In the genomic region with DNA sequence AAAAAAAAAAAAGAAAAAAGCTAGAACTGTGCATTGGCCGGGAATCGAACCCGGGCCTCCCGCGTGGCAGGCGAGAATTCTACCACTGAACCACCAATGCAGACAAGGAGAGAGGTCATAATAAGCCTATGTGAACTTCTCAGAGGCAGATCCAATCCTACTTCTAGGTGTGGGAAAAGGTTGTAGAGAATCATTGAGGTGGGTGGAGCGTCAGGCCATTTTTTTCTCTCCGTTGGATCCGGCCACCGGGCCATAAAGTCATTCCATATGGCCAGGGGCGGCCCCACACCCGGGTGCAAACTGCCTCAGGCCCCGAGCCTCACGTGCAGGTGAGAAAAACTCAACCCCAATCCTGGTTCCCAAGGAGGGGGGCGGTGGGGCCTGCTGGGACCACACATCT, we compare ENCODE assay signal across 8 mouse cellular contexts. TPM values are rescaled to one million over a fixed set of nuclear protein-coding genes. Genes with fewer than 3 reads are reported as not detected.
A peak's percentile ranks its signal among the peaks of the same experiment; 100 is the strongest.
DNase-seq lines count a peak whose midpoint lies in the region; ATAC-seq lines count a peak whose summit lies in the region.

No protein-coding gene starts in this region.

- ATAC-seq in embryonic facial prominence, embryonic 12.5 days (ENCODE audit: insufficient number of reproducible peaks, insufficient read depth, low FRiP score, low TSS enrichment), result no peak
- no peak; the same call in 1 of the 2 replicates for ATAC-seq in heart, embryonic 11.5 days (replicated peaks; ENCODE audit: insufficient number of reproducible peaks, low FRiP score, low TSS enrichment)
- ATAC-seq in kidney, embryonic 15.5 days (replicated peaks; ENCODE audit: low FRiP score), result no peak
- peak; percentile 21; the same call in 1 of the 2 replicates for ATAC-seq in liver, embryonic 12.5 days
- no peak for ATAC-seq in stomach, embryonic 14.5 days (ENCODE audit: insufficient number of reproducible peaks, insufficient read depth, low FRiP score, low read depth)

- H3K27ac ChIP-seq in embryonic facial prominence, embryonic 12.5 days, result no peak overlapping the region
- H3K27ac ChIP-seq in heart, embryonic 11.5 days (ENCODE audit: low read depth, low read length), result no peak overlapping the region
- H3K27ac ChIP-seq in kidney, embryonic 15.5 days, result no peak overlapping the region
- no peak overlapping the region for H3K27ac ChIP-seq in liver, embryonic 12.5 days
- H3K27ac ChIP-seq in stomach, embryonic 14.5 days (ENCODE audit: low read length), result no peak overlapping the region; the same call in 1 of the 2 replicates

- peak overlapping the region; percentile 88 for H3K4me2 ChIP-seq in embryonic facial prominence, embryonic 12.5 days (replicated peaks)
- peak overlapping the region; percentile 94 for H3K4me2 ChIP-seq in heart, embryonic 11.5 days
- peak overlapping the region; percentile 94 for H3K4me2 ChIP-seq in kidney, embryonic 15.5 days
- peak overlapping the region; percentile 99 for H3K4me2 ChIP-seq in liver, embryonic 12.5 days
- H3K4me2 ChIP-seq in stomach, embryonic 14.5 days (replicated peaks; ENCODE audit: low read depth, low read length), result peak overlapping the region; percentile 94

- no peaks in the 10 kb centered on the region for H3K9me3 ChIP-seq in embryonic facial prominence, embryonic 12.5 days
- no peaks in the 10 kb centered on the region for H3K9me3 ChIP-seq in heart, embryonic 11.5 days (replicated peaks; ENCODE audit: control insufficient read depth, low read length)
- H3K9me3 ChIP-seq in kidney, embryonic 15.5 days (replicated peaks), result no peaks in the 10 kb centered on the region
- no peaks in the 10 kb centered on the region for H3K9me3 ChIP-seq in liver, embryonic 12.5 days (replicated peaks)
- H3K9me3 ChIP-seq in stomach, embryonic 14.5 days (ENCODE audit: control insufficient read depth, low read depth, low read length), result no peaks in the 10 kb centered on the region

- 1% methylated on average over 15 of the region's 15 CpGs for WGBS in embryonic facial prominence, embryonic 12.5 days
- WGBS in heart, embryonic 11.5 days (ENCODE audit: insufficient replicate concordance), result under 1% methylated on average over 15 of the region's 15 CpGs
- under 1% methylated on average over 15 of the region's 15 CpGs for WGBS in kidney, embryonic 15.5 days
- WGBS in liver, embryonic 12.5 days (ENCODE audit: insufficient replicate concordance), result under 1% methylated on average over 15 of the region's 15 CpGs
- 1% methylated on average over 15 of the region's 15 CpGs for WGBS in stomach, embryonic 14.5 days

- peak overlapping the region; percentile 77 for H3K4me3 ChIP-seq in embryonic facial prominence, embryonic 12.5 days
- peak overlapping the region; percentile 78 for H3K4me3 ChIP-seq in heart, embryonic 11.5 days (ENCODE audit: low read depth, low read length)
- peak overlapping the region; percentile 83 for H3K4me3 ChIP-seq in kidney, embryonic 15.5 days (replicated peaks)
- peak overlapping the region; percentile 75 for H3K4me3 ChIP-seq in liver, embryonic 12.5 days
- H3K4me3 ChIP-seq in stomach, embryonic 14.5 days (ENCODE audit: low read depth, low read length), result peak overlapping the region; percentile 71

- H3K9ac ChIP-seq in embryonic facial prominence, embryonic 12.5 days, result no peak overlapping the region
- H3K9ac ChIP-seq in heart, embryonic 11.5 days (ENCODE audit: low read depth, low read length), result no peak overlapping the region
- H3K9ac ChIP-seq in kidney, embryonic 15.5 days, result peak overlapping the region; percentile 76; the same call in 1 of the 2 replicates
- H3K9ac ChIP-seq in liver, embryonic 12.5 days, result peak overlapping the region; percentile 67; the same call in 1 of the 2 replicates
- H3K9ac ChIP-seq in stomach, embryonic 14.5 days (replicated peaks; ENCODE audit: low read depth, low read length), result no peak overlapping the region

- H3K27me3 ChIP-seq in embryonic facial prominence, embryonic 12.5 days, result peaks cover 9% of the 10 kb centered on the region
- H3K27me3 ChIP-seq in heart, embryonic 11.5 days (ENCODE audit: control insufficient read depth, insufficient read depth, low read length), result no peaks in the 10 kb centered on the region
- H3K27me3 ChIP-seq in kidney, embryonic 15.5 days, result peaks cover 17% of the 10 kb centered on the region
- H3K27me3 ChIP-seq in liver, embryonic 12.5 days (replicated peaks), result peaks cover 50% of the 10 kb centered on the region
- no peaks in the 10 kb centered on the region for H3K27me3 ChIP-seq in stomach, embryonic 14.5 days (ENCODE audit: control insufficient read depth, insufficient read depth, low read length)

- peaks cover 26% of the 10 kb centered on the region for H3K4me1 ChIP-seq in embryonic facial prominence, embryonic 12.5 days
- H3K4me1 ChIP-seq in heart, embryonic 11.5 days (ENCODE audit: control insufficient read depth, insufficient read depth, low read length), result peaks cover 21% of the 10 kb centered on the region
- peaks cover 50% of the 10 kb centered on the region for H3K4me1 ChIP-seq in kidney, embryonic 15.5 days
- H3K4me1 ChIP-seq in liver, embryonic 12.5 days, result peaks cover 59% of the 10 kb centered on the region
- H3K4me1 ChIP-seq in stomach, embryonic 14.5 days (ENCODE audit: control insufficient read depth, insufficient read depth, low read length), result peaks cover 17% of the 10 kb centered on the region

- DNase-seq in urinary bladder, adult 18-20 months (ENCODE audit: low spot score in 2 of 2), result peak; percentile 83 to 92
- DNase-seq in urinary bladder, postnatal 10 days (ENCODE audit: low spot score), result no peak
- peak; percentile 92 for DNase-seq in naive thymus-derived CD4-positive, alpha-beta T cell, adult 2 months (ENCODE audit: low read depth)

- no peaks in the 10 kb centered on the region for H3K36me3 ChIP-seq in embryonic facial prominence, embryonic 12.5 days
- no peaks in the 10 kb centered on the region for H3K36me3 ChIP-seq in heart, embryonic 11.5 days (ENCODE audit: control insufficient read depth, insufficient read depth, low read length)
- no peaks in the 10 kb centered on the region for H3K36me3 ChIP-seq in kidney, embryonic 15.5 days
- H3K36me3 ChIP-seq in liver, embryonic 12.5 days, result no peaks in the 10 kb centered on the region
- H3K36me3 ChIP-seq in stomach, embryonic 14.5 days (ENCODE audit: control insufficient read depth, insufficient read depth, low read length), result no peaks in the 10 kb centered on the region

RNA-seq across cellular contexts. Expression of gene Hes7, which starts 1.4 kb away (rescaled TPM):
- 0.65 and 0.73 TPM in 2 replicates for polyA plus RNA-seq in embryonic facial prominence, embryonic 12.5 days (2016; fragmentation: Nextera tagmentation; extraction: Ambion mirVana)
- 0.35 and 0.64 TPM in 2 replicates for polyA plus RNA-seq in heart, embryonic 11.5 days (2014; fragmentation: Nextera tagmentation; extraction: Ambion mirVana)
- polyA plus RNA-seq in kidney, embryonic 15.5 days (2015; fragmentation: Nextera tagmentation; extraction: Ambion mirVana), result 0.42 and 0.46 TPM in 2 replicates
- polyA plus RNA-seq in liver, embryonic 12.5 days (2016; fragmentation: Nextera tagmentation; extraction: Ambion mirVana), result 0.44 and 0.46 TPM in 2 replicates
- polyA plus RNA-seq in stomach, embryonic 14.5 days (2014; fragmentation: Nextera tagmentation; extraction: Ambion mirVana), result 0.39 and 0.54 TPM in 2 replicates

RNA-seq across cellular contexts. Expression of gene 9130213A22Rik, which starts 3.6 kb away (rescaled TPM):
- 0.14 and 0.40 TPM in 2 replicates for polyA plus RNA-seq in embryonic facial prominence, embryonic 12.5 days (2016; fragmentation: Nextera tagmentation; extraction: Ambion mirVana)
- polyA plus RNA-seq in heart, embryonic 11.5 days (2014; fragmentation: Nextera tagmentation; extraction: Ambion mirVana), result 0.32 and 0.49 TPM in 2 replicates
- polyA plus RNA-seq in kidney, embryonic 15.5 days (2015; fragmentation: Nextera tagmentation; extraction: Ambion mirVana), result 0.27 and 0.51 TPM in 2 replicates
- 0.14 TPM in 1 of 2 replicates, not detected in the other for polyA plus RNA-seq in liver, embryonic 12.5 days (2016; fragmentation: Nextera tagmentation; extraction: Ambion mirVana)
- 0.29 and 0.36 TPM in 2 replicates for polyA plus RNA-seq in stomach, embryonic 14.5 days (2014; fragmentation: Nextera tagmentation; extraction: Ambion mirVana)

RNA-seq across cellular contexts. Expression of gene Aloxe3, which starts 6.9 kb away (rescaled TPM):
- 0.47 and 0.89 TPM in 2 replicates for polyA plus RNA-seq in embryonic facial prominence, embryonic 12.5 days (2016; fragmentation: Nextera tagmentation; extraction: Ambion mirVana)
- polyA plus RNA-seq in heart, embryonic 11.5 days (2014; fragmentation: Nextera tagmentation; extraction: Ambion mirVana), result 0.37 and 0.39 TPM in 2 replicates
- polyA plus RNA-seq in kidney, embryonic 15.5 days (2015; fragmentation: Nextera tagmentation; extraction: Ambion mirVana), result 0.60 and 1.3 TPM in 2 replicates
- not detected in 2 replicates for polyA plus RNA-seq in liver, embryonic 12.5 days (2016; fragmentation: Nextera tagmentation; extraction: Ambion mirVana)
- polyA plus RNA-seq in stomach, embryonic 14.5 days (2014; fragmentation: Nextera tagmentation; extraction: Ambion mirVana), result 0.29 and 0.49 TPM in 2 replicates

RNA-seq across cellular contexts. Expression of gene Per1, which starts 23.7 kb away (rescaled TPM):
- 11.4 and 11.5 TPM in 2 replicates for polyA plus RNA-seq in embryonic facial prominence, embryonic 12.5 days (2016; fragmentation: Nextera tagmentation; extraction: Ambion mirVana)
- 6.2 and 6.3 TPM in 2 replicates for polyA plus RNA-seq in heart, embryonic 11.5 days (2014; fragmentation: Nextera tagmentation; extraction: Ambion mirVana)
- polyA plus RNA-seq in kidney, embryonic 15.5 days (2015; fragmentation: Nextera tagmentation; extraction: Ambion mirVana), result 12.1 and 13.7 TPM in 2 replicates
- 2.5 and 4.0 TPM in 2 replicates for polyA plus RNA-seq in liver, embryonic 12.5 days (2016; fragmentation: Nextera tagmentation; extraction: Ambion mirVana)
- polyA plus RNA-seq in stomach, embryonic 14.5 days (2014; fragmentation: Nextera tagmentation; extraction: Ambion mirVana), result 10.5 and 15.1 TPM in 2 replicates

RNA-seq across cellular contexts. Expression of gene Vamp2, which starts 30.5 kb away (rescaled TPM):
- polyA plus RNA-seq in embryonic facial prominence, embryonic 12.5 days (2016; fragmentation: Nextera tagmentation; extraction: Ambion mirVana), result 84.3 and 85.0 TPM in 2 replicates
- polyA plus RNA-seq in heart, embryonic 11.5 days (2014; fragmentation: Nextera tagmentation; extraction: Ambion mirVana), result 89.7 and 94.7 TPM in 2 replicates
- 83.5 and 101 TPM in 2 replicates for polyA plus RNA-seq in kidney, embryonic 15.5 days (2015; fragmentation: Nextera tagmentation; extraction: Ambion mirVana)
- polyA plus RNA-seq in liver, embryonic 12.5 days (2016; fragmentation: Nextera tagmentation; extraction: Ambion mirVana), result 26.3 and 27.5 TPM in 2 replicates
- 104 and 107 TPM in 2 replicates for polyA plus RNA-seq in stomach, embryonic 14.5 days (2014; fragmentation: Nextera tagmentation; extraction: Ambion mirVana)

Comparison
In these comparisons a context has a peak if more than half of its experiments do, and no peak if none do; other contexts are left out.
1. H3K9ac ChIP-seq: peak in kidney, embryonic 15.5 days (single experiment) and liver, embryonic 12.5 days (single experiment); none in embryonic facial prominence, embryonic 12.5 days (single experiment), heart, embryonic 11.5 days (single experiment) and stomach, embryonic 14.5 days (single experiment).
2. Peak in every context shown above with its lines, with median percentiles within 50 percentile points of each other: H3K4me2 ChIP-seq and H3K4me3 ChIP-seq.